Mouse (Mus musculus): ENCODE data around the gene Ddr2.
A peak's percentile ranks its signal among the peaks of the same experiment; 100 is the strongest.
"Not testable (repeated sequence)": the region's sequence is repeated elsewhere in the genome, so short reads cannot be mapped to it uniquely, and the experiment has no call there.

The Ddr2 gene

DNA sequence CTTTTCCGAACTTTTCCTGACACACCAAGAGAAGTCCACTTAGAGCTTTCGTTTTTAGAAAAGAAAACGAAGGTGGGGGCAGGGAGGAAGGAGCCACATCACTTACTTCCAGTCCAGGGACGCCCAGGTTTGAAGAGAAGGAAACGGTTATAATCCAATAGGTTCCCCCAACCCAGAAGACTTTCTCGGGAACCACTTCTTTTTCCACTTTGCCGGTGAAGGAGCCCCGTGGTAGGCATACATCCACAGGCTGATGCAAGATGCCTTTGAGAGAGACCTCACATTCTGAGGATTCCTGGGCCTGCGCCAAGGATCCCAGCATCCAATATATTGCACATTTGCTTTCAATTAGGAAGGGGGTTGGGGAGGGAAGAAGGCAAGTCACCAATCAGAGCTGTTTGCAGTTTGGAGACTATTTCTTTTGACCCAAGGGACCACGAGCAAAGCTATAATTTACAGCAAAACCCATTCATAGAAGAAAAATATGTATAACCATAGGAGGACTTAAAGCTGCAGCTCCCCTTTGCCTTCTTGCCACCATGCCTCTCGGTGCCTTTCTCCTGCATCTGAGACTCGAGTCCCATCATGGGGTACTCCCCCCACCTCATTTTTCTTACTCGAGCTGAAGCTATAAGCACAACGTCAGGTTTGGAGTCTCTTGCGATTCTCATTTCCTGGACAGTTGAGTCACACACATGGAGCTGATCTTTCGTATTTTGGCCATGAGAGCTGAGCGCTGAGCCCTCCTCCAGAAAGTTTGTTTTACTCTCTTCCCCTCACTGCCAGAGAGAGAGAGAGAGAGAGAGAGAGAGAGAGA lies at the start of gene Ddr2:
Gene Ddr2 (minus strand): TSS at position 247 of the 817 bp plus-strand sequence.
- no peak for DNase-seq (ENCODE audit: low spot score)

DNA sequence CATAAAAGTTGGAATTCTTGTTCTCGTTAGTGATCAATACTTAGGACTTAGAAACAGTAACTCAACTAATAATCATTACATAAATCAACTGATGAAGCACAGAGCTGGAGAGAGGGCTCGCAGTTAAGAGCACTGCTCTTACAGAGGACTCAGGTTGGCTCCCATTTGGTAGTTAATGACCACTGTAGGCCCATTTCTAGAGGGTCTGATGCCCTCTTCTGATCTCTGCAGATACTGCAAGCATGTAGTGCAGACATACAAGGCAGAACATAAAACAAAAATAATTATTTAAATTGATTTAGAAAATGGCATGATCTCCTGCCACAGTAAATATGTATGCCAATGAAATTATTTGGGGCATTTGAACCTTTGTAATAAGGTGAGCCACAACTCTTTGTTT lies 49.1 kb upstream of the Ddr2 start:
- no peak for DNase-seq (ENCODE audit: low spot score)

DNA sequence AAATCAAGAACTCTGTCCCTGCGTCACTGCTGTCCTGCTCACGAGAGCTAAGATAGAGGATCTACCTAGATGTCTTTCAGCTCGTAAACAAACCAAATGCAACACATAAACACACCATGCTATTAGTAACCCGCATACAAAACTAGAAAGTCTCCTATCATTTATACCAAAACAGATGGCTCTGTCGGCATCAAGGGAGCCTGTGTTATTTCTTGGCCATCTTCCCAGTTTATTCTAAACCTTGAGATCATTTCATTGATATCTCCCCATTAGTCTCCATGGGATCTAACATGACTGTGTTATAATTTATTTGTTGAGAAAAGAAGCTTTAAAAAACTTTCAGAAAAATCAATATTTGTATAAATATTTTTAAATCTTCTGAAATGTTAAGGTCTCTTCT lies 45.2 kb upstream of the Ddr2 start:
- DNase-seq (ENCODE audit: low spot score), result no peak

DNA sequence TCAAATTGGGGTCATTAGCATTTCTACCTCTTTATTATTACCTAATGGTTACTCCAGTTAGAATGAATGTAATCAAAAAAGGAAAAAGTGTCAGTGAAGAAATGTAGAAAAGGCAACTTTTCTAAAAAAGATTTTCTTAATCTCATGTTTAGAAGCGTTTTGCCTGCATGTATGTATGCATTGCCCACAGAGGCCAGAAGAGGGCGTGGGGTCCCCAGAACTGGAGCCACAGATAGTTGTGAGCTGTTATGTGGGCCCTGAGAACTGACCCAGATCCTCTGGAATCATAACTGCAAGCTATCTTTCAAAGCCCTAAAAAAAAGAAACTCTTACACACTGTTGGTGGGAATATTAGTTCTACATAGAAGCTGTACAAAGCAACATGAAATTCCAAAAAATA lies 44.7 kb upstream of the Ddr2 start:
- DNase-seq (ENCODE audit: low spot score), result no peak

DNA sequence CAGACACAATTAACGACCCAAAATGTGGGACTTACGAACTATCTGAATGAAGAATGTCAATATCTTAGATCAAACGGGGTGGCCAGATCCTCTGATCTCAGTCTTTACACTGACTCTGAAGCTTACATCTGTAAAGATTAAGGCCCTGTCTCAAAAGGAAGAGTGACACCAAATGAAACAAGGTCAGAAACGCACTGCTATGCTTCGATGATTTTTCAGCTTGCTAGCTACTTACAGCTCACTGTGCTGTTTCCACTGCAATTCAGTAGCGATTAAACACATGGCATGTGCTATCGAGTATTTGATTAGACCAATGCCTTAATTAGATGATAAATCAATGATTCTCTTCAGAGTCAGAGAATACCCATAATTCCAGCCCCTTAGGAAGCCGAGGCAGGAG lies 43.4 kb upstream of the Ddr2 start:
- no peak for DNase-seq (ENCODE audit: low spot score)

DNA sequence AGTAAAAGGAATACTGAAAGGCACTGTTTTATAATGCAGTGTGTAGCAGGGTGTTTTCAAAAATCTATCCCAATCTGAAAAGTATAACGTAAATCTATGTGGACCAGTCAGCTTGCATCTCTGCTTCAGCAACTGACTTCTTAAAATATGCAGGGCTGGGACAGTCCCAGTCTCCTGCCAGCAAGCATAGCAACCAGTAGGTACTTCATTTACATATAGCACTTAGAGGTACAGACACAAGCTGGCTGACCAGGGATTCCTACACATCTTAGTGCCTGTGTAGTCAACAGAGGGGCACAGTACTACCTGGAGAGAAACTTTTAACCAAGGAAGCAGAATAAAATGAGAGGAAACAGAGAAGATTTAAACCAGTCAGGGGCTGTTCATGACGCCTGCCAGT lies 42.0 kb upstream of the Ddr2 start:
- DNase-seq (ENCODE audit: low spot score), result no peak

DNA sequence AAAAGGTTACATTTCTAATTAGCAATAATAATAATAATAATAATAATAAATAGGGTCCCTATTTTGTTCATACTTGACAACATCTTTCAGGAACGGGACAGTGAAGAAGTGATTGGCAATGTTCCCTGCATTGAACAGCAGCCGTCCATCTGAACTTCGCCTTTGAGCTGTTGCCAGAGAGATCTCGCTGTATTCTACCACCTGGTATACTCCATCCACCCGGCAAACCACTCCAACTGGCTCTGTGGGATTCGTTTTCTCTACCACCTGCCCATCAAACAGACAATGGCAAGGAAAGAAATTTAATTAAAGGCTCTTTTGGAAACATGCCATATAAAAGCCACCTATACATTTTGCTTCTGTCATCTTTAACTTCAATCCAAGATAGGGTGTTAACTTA lies 40.3 kb upstream of the Ddr2 start:
- DNase-seq (ENCODE audit: low spot score), result no peak

DNA sequence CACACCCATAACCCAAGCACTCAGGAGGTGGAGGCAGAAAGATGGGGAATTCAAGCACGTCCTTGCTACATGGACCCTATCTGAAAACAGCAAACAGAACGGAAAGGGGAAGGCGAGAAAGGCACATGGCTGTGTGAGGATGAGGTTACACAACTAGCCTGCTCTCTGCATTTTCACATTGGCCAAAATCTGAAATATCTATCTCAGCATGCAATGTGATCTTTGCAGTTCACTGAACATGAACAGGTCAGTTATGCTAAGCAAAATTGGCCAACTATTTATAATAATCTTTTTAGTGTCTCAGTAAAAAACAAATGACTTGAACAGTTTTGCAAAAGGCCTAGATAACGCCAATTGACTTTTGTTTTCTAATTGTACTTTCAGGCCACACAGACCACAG lies 39.2 kb upstream of the Ddr2 start:
- no peak for DNase-seq (ENCODE audit: low spot score)

DNA sequence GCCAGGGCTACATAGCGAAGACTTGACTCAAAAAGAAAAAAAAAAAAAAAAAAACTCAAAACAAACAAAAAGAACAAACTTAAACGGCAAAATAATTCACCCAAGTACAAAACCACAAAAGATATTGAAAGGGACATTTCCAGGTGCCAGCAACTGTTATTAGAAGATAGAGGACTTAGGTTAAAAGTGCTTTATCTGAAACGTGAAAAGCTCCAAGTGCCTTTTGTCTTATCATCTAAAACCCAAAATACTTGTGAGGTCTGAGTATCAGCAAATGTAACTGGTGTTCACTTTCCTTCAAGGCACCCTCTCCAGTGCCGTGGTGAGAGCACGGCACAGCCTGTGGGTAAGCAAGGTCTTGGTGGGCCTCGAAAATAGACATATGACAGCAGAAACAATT lies 38.0 kb upstream of the Ddr2 start:
- DNase-seq (ENCODE audit: low spot score), result peak; percentile 22

DNA sequence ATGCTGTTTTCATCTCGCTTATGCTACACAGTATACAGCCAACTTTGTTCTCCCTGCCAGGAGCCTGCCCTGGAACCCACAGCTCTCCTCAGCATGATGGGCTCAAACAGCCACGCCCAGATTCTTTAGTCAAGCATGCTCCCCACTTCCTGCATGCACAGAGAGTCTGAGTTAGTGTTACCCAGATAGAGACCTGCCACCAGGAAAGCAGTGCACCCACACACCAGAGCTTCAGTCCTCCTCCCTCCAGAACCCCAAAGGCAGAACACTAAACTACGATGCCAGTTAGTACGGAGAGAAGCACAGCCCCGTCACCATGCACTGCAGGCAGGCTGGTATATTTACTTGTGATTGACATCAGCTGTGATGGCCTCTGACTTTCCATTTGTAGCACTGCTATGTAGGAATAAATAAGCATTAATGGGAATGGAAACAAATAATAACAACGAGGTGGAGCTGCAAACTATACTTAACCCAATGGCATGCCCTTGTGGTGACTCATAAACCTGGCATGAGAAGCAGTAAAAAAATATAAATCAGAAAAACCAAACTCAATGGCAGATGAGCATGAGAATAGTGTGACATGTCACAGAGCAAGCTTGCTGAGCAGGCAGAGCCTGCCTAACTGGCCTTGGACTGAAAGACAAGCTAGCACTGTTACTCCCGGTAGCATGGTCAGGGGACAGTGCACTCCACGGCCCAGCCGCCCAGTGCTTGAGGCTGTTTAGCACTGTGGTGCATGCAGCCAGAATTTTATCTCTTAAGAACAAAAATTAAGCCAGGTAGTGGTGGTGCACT lies 37.3 kb upstream of the Ddr2 start:
- peak; percentile 6 for DNase-seq (ENCODE audit: low spot score)

DNA sequence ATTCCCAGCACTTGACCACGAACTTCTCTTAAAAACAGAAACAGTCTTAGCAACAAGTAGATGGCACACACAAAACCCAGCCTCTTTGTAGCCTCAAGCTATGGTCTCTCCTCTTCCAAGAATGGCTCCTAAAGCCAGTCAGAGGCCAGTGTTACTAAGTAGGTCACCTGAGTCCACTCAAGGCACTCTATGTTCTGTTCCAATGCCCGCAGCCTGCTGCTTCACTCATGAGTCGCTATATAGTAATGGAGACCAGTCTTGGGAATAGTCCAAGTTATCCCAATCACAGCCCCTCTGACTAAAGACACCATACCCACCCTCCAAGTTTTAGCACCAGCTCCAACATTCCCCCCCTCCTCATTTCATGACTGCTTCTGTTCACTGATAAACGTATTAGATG lies 35.0 kb upstream of the Ddr2 start:
- DNase-seq (ENCODE audit: low spot score), result no peak

DNA sequence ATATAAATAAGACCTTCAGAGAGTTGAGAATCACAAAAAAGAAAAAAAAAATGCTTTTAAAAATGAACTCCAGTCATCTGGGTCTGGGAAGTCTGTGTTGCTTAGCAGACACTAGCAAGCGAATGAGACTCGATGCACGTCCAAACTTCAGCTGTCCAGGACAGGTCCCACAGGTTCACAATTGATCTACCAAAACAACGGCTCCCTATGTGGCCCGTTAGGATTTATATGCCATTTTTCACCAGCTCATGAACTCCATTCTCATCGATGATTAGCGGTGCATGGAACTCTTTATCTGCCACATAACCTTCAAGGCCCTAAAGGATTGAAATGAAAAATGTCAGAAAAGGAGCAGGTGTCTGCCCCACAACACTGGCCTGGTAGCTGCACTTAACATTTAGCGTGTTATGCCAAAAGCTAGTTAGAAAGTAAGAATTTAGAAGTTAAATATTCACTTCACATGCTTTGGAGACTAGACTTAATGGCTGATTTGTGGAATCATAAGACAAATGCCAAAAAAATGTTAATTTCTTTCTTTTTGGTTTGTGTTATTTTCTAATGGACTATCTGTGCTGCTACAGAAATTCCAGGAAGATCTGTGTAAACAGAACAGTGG lies 31.8 kb upstream of the Ddr2 start:
- DNase-seq (ENCODE audit: low spot score), result no peak

DNA sequence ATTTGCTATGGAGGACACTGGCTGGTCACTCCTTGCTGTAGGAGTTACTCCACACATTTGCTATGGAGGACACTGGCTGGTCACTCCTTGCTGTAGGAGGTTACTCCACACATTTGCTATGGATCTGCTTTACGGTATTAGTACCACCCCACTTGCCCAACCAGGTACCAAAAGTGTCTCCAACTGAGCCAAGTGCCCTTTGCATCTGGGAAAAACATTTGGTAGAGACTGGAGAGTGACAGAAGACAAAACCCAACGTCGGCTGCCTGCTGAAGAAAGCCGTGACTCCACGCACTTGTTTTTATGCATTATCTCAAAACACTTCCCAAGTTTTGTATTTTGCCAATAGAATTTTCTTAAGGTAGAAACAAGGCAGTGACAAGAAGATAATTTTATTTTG lies 31.1 kb upstream of the Ddr2 start:
- no peak for DNase-seq (ENCODE audit: low spot score)

DNA sequence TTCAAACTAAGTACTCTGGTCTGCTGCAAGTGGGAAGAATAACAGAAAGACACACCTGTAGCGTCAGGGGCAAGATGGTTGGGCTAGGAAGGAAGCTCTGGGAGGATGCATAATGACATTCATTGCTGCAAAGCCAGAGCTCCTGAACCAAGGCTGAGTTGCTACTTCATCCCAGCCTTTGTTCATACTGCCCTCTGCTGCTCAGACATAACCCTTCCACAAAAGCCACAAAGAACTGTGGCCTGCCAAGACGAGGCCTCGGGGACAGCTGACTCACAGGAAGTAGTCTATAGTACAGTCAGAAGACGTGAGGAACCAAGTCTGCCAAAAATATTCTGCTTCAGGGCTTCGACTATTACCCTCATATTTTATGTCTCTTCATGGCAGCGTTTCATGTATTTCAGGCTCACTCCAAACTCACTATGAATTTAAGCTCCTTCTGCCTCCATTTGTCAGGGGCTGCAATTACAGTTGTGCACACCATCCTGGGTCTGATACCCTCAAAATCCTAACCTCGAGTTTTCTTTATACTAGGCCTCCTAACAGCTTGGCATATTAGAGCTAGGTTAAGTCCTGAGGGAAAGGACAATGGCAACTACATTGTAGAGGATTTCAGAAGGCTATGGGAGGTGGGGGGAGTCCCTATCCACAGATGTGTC lies 25.9 kb upstream of the Ddr2 start:
- DNase-seq (ENCODE audit: low spot score), result peak; percentile 30

DNA sequence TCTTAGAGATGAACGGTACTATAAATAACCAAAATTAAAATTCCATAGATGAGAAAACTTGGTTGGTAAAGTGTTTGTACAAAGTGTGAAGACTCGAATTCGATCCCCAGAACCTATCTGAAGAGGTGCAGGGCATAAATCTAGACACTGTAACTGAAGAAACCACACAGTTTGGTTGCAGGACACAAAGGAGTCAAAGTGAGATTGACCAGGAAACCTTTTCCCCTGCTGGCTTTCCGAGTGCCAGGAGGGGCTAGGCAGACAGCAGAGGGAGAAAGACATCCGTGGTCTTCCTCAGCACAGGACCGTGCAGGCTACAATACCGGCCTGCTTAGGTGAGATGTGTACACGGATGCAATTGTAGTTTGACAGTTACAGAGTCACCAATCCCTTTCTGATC lies 23.7 kb upstream of the Ddr2 start:
- DNase-seq (ENCODE audit: low spot score), result no peak

DNA sequence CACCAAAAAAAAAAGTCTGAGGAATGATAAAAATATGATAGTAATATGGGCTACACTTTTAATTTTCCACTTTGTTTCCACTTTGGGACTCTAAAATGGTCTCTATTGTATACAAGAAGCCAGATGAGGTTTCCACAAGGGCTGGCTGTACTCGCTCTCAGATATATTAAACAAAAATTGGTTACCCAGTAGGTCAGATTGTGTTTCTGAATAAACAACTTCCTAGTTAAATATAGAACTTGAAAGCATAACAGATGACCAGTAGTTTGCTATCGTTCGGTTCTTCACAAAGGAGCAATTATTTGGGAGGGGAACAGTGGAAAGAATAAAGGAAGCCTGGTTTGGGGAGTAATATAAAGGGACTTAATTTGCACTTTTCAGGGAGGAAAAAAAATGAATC lies 20.4 kb upstream of the Ddr2 start:
- no peak for DNase-seq (ENCODE audit: low spot score)

DNA sequence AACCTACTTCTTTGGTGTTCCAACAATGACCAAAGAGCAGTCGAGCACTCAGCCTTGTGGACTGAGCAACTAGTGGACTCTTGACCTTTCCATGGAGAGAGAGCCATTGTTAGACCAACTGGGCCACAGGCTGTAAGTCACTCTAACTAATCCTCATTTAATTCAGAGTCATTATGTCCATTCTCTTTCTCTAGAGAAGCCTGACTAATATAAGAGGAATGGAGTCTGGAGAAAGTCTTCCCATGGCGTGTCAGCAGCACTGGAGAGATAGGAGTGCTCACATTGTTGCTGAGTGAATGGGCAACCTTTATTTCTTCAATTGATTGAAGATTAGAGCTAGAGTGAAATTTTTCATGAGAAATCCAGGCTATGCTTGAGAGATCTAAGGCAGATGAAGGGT lies 14.1 kb upstream of the Ddr2 start:
- no peak for DNase-seq (ENCODE audit: low spot score)

DNA sequence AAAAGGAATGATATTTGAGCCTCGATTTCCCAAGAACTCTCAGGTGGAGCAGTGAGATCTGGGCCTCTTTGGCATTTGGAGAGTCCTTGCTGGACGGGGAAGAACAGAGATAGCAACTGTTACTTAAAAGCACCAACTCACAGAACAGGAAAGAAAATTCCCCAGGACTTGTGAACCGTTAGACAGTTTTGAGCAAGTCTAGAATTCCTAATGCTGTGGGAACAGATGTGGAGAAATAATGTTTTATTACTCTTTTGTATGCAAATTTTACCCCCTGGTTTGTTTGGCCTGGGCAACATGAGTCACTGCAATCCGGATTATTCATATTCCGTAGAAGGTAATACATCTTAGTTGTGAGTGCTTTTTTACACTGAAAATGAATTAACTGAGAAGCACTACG lies 3.1 kb upstream of the Ddr2 start:
- no peak for DNase-seq (ENCODE audit: low spot score)

DNA sequence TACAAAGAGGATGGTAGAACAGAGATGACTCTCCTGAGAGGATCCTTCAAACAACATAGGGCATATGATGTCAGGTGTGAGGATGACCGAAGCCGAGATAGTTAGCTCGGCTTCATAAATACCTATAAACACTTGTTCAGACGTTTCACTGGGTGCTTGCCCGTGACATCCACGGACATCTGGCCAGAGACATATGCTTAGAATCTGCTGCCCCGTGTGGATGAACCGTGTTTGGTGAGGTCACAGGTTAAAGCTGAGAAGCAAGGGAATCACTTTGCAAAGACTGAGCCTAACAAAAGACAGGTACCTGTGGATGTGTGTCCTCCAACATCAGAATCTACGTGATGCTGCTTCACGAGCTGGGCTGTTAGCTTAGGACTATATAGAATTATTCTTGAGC lies 1.7 kb upstream of the Ddr2 start:
- DNase-seq (ENCODE audit: low spot score), result no peak

DNA sequence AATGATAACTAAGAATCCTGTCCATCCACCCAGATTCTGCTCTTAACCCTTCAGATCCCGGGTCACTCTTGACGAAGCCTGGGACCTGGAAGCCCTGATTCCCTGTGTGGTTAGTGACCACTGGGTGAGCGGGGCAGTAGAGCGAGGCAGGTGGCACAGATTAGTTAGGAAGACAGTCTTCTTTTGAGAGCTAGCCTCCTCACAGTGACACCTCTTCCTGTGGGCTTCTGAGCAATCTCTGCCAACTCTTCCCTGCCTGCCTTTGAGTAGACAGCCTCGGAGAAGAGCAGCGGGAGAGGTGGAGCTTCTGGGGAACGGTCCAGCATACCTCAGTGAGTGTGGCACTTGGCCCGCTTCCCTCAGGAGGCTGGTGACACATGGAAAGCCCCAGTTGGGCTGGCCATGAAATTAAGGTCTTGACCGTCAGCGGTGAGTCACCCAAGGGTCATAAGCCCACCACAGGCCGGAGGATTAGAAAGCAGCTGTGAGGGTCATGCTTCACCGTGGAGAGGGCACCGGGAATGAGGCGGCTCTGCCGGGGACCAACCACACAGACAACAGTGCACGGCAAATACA lies 1.2 kb upstream of the Ddr2 start:
- no peak for DNase-seq (ENCODE audit: low spot score)

DNA sequence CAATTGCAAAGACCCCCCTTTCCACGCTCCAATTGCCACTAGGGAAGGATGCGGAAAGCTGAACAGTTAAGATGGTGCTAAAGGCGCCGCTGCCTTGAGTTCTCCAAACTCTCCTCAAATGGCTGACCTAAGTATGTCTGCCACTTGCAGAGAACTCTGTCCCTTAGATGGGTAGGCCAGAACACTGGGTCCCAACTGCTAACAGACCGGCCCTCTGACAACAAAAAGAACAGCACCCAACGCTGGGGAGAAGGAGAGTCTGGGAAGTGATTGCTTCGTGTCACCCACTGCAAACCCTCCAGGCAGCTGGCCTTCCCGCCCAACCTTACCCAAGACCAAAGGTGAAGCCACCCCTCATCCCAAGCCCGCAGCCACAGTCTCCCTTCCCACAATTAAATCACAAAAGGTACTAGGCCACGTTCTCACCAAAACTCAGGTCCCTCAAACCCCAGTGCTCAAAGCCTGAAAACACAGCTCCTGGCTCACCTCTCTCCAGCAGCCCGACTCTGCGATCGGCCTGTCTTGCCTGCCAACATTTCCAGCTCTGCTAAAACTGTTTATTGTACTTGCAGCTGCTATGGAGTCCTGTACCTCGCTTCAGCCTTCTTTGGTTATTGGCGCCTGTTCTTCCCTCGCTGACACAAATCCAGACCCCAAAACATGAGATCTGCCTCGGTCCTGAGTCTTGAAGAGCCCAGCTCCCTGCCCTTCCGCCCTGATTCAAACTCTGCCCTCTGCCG lies 616 bp downstream of the Ddr2 start:
- DNase-seq (ENCODE audit: low spot score), result no peak

DNA sequence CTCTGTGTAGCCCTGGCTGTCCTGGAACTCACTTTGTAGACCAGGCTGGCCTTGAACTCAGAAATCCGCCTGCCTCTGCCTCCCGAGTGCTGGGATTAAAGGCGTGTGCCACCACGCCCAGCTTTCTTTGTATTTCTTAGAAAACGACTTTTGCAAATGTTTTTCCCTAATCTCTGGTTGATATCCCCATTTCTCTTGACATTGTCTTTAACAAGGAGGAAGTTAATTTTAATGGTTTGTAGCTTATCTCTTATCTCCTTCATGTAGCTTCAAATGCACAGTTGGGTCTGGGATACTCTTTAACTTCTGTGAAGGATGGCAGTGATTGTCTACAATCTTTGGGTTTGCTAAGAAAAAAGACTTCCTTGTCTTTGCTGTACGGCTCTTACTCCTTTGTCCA lies 7.7 kb downstream of the Ddr2 start:
- not testable (repeated sequence) for DNase-seq (ENCODE audit: low spot score)
